Mouse (Mus musculus) thymus, adult 2 months (tissue): ENCODE measurements around the gene BC049715. TPM values are rescaled to one million over a fixed set of nuclear protein-coding genes. Genes with fewer than 3 reads are reported as not detected.
A peak's percentile ranks its signal among the peaks of the same experiment; 100 is the strongest.

ENCODE experiments used
- DNase-seq: peaks from one replicate; pipeline ENCODE4 v3.0.0; 2021
- H3K27ac ChIP-seq: fragments of 200-500 bp; 2 replicates; pipeline ENCODE4 v1.5.1; 2012; ENCODE audit warnings: low read length, control low read depth; ENCODE audit not compliant: control insufficient read depth, insufficient read depth
- H3K27me3 ChIP-seq: fragments of 200-500 bp; 2 replicates; pipeline ENCODE4 v1.6.1; 2012; ENCODE audit warnings: mild to moderate bottlenecking, low read length, moderate library complexity, mixed read lengths; ENCODE audit not compliant: control insufficient read depth, insufficient read depth
- H3K36me3 ChIP-seq: fragments of 200-500 bp; 2 replicates; pipeline ENCODE4 v1.6.1; 2012; ENCODE audit warnings: mild to moderate bottlenecking, low read length, moderate library complexity; ENCODE audit not compliant: control insufficient read depth, insufficient read depth
- H3K4me1 ChIP-seq: fragments of 200-500 bp; replicated peaks from 2 replicates; pipeline ENCODE4 v1.6.1; 2012; ENCODE audit warnings: low read length; ENCODE audit not compliant: control insufficient read depth, insufficient read depth
- H3K4me3 ChIP-seq: fragments of 200-500 bp; 2 replicates; pipeline ENCODE4 v1.5.1; 2012; ENCODE audit warnings: mild to moderate bottlenecking, low read length, control low read depth, moderate library complexity; ENCODE audit not compliant: control insufficient read depth, insufficient read depth
- CTCF ChIP-seq: fragments of 200-500 bp; IDR thresholded peaks from 2 replicates; pipeline ENCODE4 v1.5.1; 2012; ENCODE audit warnings: mild to moderate bottlenecking, control low read depth, low read length, moderate library complexity, borderline replicate concordance; ENCODE audit not compliant: control insufficient read depth, poor library complexity, insufficient read depth; ENCODE audit errors: extremely low read depth
- POLR2A ChIP-seq: fragments of 200-500 bp; IDR thresholded peaks from 2 replicates; pipeline ENCODE4 v1.6.1; 2012; ENCODE audit warnings: mild to moderate bottlenecking, low read length, control low read depth, moderate library complexity; ENCODE audit not compliant: control insufficient read depth, poor library complexity, insufficient read depth; ENCODE audit errors: extremely low read depth
- WGBS: fragments of 180-500 bp; shearing (Covaris S2); methylation state at CpG from one replicate; pipeline ENCODE4 v1.1.7; 2018; 5-methylcytosine and 5-hydroxymethylcytosine counted together
- polyA plus RNA-seq: library from polyadenylated mRNA; depleted of rRNA; stranded (reverse); fragments of >200 nt; gene quantifications from 2 replicates; pipeline ENCODE4 v1.2.3, GENCODE M21; 2012

The BC049715 gene
- polyA plus RNA-seq, 1 experiment: 0.86 TPM

DNA sequence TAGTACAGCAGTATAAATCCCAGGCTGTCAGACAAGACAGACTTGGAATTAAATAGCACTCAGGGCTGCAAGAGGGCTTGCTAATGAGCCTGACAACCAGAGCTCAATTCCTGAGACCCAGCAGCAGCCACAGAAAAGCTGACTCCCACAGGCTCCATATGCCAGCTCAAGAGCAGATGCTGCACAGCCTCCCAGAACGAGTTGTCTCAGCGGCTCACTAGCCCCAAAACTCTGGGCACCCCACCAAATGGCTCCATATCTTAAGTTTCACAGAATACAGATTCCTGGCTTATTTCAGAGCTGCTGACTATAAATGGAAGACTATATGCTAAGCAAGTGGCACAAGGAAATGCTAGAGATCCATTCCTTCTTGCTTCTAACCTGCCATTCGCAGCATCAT, 9.9 kb upstream of the BC049715 start:
- DNase-seq: no peak
- no peaks in the 10 kb centered on the region for H3K27me3 ChIP-seq
- no peak overlapping the region for H3K4me3 ChIP-seq
- no peaks in the 10 kb centered on the region for H3K4me1 ChIP-seq
- WGBS: 95% methylated on average over 3 of the region's 3 CpGs
- H3K27ac ChIP-seq: no peak overlapping the region
- H3K36me3 ChIP-seq: peaks cover 96% of the 10 kb centered on the region
- no peak for TF ChIP-seq POLR2A
- TF ChIP-seq CTCF: no peak

DNA sequence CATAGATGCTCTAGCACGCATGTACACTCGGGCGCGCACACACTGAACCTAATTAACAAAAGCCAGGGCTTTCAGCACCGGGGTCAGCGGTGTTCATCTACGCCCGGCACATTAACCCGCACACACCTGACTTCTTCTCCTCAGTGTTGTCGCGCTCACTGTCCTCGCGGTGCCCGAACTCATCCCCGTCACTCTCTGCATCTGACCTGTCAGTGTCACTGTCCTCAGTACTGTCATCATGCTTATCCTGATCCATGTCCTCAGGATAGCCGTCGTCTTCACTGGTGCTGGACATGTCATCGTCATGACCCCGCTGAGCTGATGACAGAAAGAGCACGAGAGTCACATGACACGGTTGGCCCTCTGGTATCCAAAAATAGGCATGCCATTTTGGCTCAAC, 7.0 kb upstream of the BC049715 start:
- TF ChIP-seq CTCF (no peak), POLR2A (no peak)
- Histone ChIP-seq H3K27ac (no peak overlapping the region), H3K4me1 (no peaks in the 10 kb centered on the region), H3K4me3 (no peak overlapping the region), H3K27me3 (no peaks in the 10 kb centered on the region), H3K36me3 (peaks cover 91% of the 10 kb centered on the region)
- DNase-seq: no peak
- WGBS: 98% methylated on average over 21 of the region's 21 CpGs

DNA sequence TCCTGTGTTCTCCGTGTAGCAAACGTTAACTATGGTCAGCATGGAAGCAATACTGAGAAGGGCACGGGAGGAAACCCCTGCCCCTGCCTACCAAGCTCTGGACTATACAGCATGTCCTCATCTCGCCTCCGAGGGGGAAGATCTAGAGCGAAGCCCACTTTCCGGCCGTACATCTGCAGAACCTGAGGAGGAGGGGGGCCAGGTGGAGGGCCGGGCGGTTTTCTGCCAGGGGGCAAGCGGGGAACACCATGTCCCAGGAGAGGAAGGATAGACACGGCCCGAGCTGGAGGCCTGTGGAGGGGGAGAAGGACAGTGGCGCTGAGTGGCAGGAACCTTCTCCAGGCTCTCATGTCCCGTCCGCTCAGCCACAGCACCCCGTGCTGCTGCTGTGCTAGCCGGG, 6.3 kb upstream of the BC049715 start:
- Histone ChIP-seq H3K27ac (no peak overlapping the region), H3K4me3 (no peak overlapping the region), H3K36me3 (peaks cover 87% of the 10 kb centered on the region), H3K4me1 (no peaks in the 10 kb centered on the region), H3K27me3 (no peaks in the 10 kb centered on the region)
- DNase-seq: no peak
- WGBS: 98% methylated on average over 18 of the region's 18 CpGs
- TF ChIP-seq POLR2A (no peak), CTCF (no peak)

DNA sequence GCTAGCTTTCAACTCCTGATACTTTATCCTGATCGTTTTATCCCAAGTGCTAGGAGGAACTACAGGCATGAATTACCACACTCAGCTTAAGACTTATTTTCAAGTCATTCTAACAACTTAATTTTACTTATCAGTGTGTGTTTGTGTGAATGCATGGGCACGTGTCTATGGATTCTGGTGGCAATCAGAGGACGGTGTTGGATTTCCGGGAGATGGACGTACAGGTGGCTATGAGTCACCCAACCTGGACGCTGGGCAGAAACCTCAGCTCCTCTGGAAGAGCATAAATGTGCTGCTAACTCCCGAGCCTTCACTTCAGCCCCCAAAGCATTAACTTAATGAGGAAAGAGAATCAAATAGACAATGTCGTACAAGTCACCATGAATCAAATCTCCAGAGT, 2.4 kb upstream of the BC049715 start:
- Histone ChIP-seq H3K27me3 (no peaks in the 10 kb centered on the region), H3K4me3 (no peak overlapping the region), H3K4me1 (no peaks in the 10 kb centered on the region), H3K36me3 (peaks cover 48% of the 10 kb centered on the region), H3K27ac (no peak overlapping the region)
- no peak for TF ChIP-seq POLR2A
- no peak for TF ChIP-seq CTCF
- no peak for DNase-seq
- 97% methylated on average over 8 of the region's 8 CpGs for WGBS

DNA sequence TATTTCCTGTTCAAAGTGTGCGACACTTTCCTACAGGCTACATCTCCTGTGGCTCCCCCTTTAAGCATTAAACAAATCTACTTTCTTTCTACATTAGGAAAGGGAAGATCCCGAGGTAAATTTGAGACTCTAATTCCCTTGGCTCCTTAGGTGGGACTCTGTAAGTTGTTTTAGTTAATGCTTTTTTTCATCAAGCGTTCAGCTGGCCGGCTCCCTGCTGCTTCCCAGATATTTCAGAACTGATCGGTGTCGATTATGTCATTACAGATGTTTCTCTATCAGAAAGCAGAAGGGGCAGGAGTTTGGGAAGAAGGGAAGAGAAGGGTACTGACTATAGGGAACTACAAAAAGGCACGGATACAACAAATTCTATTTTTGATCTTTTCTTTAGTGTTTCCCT, 310 bp upstream of the BC049715 start:
- H3K4me3 ChIP-seq: peak overlapping the region; percentile 80
- H3K4me1 ChIP-seq: peaks cover 11% of the 10 kb centered on the region
- no peak overlapping the region for H3K27ac ChIP-seq
- no peak for DNase-seq
- TF ChIP-seq CTCF (no peak), POLR2A (no peak)
- peaks cover 26% of the 10 kb centered on the region for H3K36me3 ChIP-seq
- H3K27me3 ChIP-seq: no peaks in the 10 kb centered on the region
- WGBS: 6% methylated on average over 7 of the region's 7 CpGs

DNA sequence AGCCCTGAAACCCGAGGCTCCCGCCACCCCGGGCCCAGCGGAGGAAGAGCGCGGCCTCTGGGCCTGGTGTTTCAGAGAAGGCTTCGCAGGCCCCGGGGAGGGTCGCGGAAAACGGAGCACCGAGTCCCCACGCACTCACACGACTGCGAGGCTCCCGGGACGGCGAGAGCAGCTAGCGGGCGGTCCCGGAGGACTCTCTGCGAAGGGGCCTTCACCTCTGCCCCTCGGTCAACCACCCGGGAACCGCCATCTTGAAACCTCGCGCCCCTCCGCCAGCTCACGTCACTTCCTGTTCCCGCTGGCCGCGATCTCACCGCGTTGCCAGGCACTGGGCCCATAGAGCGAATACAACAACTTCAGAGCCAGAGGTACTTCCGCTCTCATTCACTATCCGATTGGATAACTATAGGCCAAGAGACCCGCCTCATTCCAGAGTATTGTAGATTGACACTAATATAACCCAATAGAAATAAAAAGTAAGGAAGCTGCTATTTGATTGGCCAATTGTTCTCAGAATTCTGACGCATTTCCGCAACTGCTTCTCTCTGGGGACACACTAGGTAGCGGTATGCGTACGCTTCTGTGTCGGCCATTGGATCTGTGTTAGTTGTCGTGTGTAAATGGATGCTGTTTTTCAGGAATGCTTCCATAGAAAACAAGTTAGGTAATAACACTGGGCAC, 595 bp downstream of the BC049715 start, which contains the start of gene Wbp11:
Wbp11 (minus strand) TSS at position 353 of the 681 bp plus-strand sequence.
- peaks cover 17% of the 10 kb centered on the region for H3K36me3 ChIP-seq
- peak within 1 kb of the TSS; percentile 80 for H3K4me3 ChIP-seq
- under 1% methylated on average over 45 of the region's 45 CpGs for WGBS
- DNase-seq: peak; percentile 92
- TF ChIP-seq POLR2A (peak; percentile 66; the same call in 1 of the 2 replicates), CTCF (no peak)
- no peaks in the 10 kb centered on the region for H3K27me3 ChIP-seq
- H3K4me1 ChIP-seq: peaks cover 15% of the 10 kb centered on the region
- H3K27ac ChIP-seq: no peak within 1 kb of the TSS

DNA sequence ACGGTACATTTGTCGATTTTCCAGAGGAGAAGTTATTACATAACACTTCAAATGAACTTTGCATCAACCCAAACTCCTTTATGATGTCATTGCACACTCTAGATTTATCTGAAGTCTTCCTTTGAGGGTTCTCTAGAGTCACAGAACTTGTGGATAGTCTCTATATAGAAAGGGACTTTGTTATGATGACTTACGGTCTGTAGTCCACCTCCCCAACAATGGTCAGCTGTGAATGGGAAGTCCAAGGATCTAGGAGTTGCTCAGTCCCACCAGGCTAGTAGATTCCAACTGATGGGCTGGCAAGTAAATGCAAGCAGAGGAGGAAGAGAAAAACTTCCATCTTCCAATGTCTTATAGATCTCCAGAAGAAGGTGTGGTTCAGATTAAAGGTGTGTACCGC, 1.3 kb downstream of the BC049715 start:
- TF ChIP-seq POLR2A (no peak), CTCF (no peak)
- no peak overlapping the region for H3K4me3 ChIP-seq
- peaks cover 15% of the 10 kb centered on the region for H3K4me1 ChIP-seq
- WGBS: 39% methylated on average over 4 of the region's 4 CpGs
- H3K27me3 ChIP-seq: no peaks in the 10 kb centered on the region
- H3K27ac ChIP-seq: no peak overlapping the region
- H3K36me3 ChIP-seq: peaks cover 16% of the 10 kb centered on the region
- DNase-seq: no peak
